Mouse (Mus musculus) liver, adult 2 months (tissue): ENCODE data around the gene 1500011B03Rik. TPM values are rescaled to one million over a fixed set of nuclear protein-coding genes. Genes with fewer than 3 reads are reported as not detected.

Experiments used
- DNase-seq: peaks from one replicate; pipeline ENCODE4 v3.0.0-alpha.2; 2011; ENCODE audit warnings: low read depth, low spot score; ENCODE audit errors: extremely low read depth
- H3K27ac ChIP-seq: fragments of 200-500 bp; replicated peaks from 2 replicates; pipeline ENCODE4 v1.5.1; 2012; ENCODE audit warnings: low read depth, mild to moderate bottlenecking, control low read depth, inconsistent platforms, low read length; ENCODE audit not compliant: insufficient read depth
- H3K27me3 ChIP-seq: fragments of 200-500 bp; 2 replicates; pipeline ENCODE4 v1.6.1; 2012; ENCODE audit warnings: mild to moderate bottlenecking, moderate library complexity, low read length, inconsistent platforms; ENCODE audit not compliant: control insufficient read depth, insufficient read depth
- H3K36me3 ChIP-seq: fragments of 200-500 bp; 2 replicates; pipeline ENCODE4 v1.6.1; 2012; ENCODE audit warnings: low read length, inconsistent platforms; ENCODE audit not compliant: control insufficient read depth, insufficient read depth
- H3K4me1 ChIP-seq: fragments of 200-500 bp; 2 replicates; pipeline ENCODE4 v1.6.1; 2011; ENCODE audit warnings: low read length; ENCODE audit not compliant: control insufficient read depth, insufficient read depth
- H3K4me3 ChIP-seq: fragments of 200-500 bp; 2 replicates; pipeline ENCODE4 v1.5.1; 2011; ENCODE audit warnings: low read depth, mild to moderate bottlenecking, control low read depth, low read length, moderate library complexity; ENCODE audit not compliant: insufficient read depth
- H3K79me2 ChIP-seq: fragments of 200-500 bp; 2 replicates; pipeline ENCODE4 v1.6.1; 2012; ENCODE audit warnings: inconsistent platforms, mild to moderate bottlenecking, low read length, moderate library complexity; ENCODE audit not compliant: control insufficient read depth, insufficient read depth
- H3K9ac ChIP-seq: fragments of 200-500 bp; 2 replicates; pipeline ENCODE4 v1.6.1; 2012; ENCODE audit warnings: low read depth, mild to moderate bottlenecking, control low read depth, inconsistent platforms, low read length
- CTCF ChIP-seq: fragments of 200-500 bp; IDR thresholded peaks from 2 replicates; pipeline ENCODE4 v1.5.1; 2011; ENCODE audit warnings: low read depth, low read length, control low read depth
- POLR2A ChIP-seq: fragments of 200-500 bp; IDR thresholded peaks from 2 replicates; pipeline ENCODE4 v1.6.1; 2011; ENCODE audit warnings: low read length, control low read depth; ENCODE audit not compliant: insufficient read depth; ENCODE audit errors: extremely low read depth
- WGBS: fragments of 180-500 bp; shearing (Covaris S2); methylation state at CpG from one replicate; pipeline ENCODE4 v1.1.7; 2018; 5-methylcytosine and 5-hydroxymethylcytosine counted together
- polyA plus RNA-seq: library from polyadenylated mRNA; depleted of rRNA; stranded (reverse); fragments of >200 nt; gene quantifications from 2 replicates; pipeline ENCODE4 v1.2.3, GENCODE M21; 2012
- total RNA-seq: library from RNA; depleted of rRNA; stranded (reverse); fragments of >200 nt; gene quantifications from 2 replicates; pipeline ENCODE4 v1.2.3, GENCODE M21; 2014

1500011B03Rik gene
- total and polyA plus RNA-seq, 2 experiments, result 2.0 to 4.2 TPM

DNA sequence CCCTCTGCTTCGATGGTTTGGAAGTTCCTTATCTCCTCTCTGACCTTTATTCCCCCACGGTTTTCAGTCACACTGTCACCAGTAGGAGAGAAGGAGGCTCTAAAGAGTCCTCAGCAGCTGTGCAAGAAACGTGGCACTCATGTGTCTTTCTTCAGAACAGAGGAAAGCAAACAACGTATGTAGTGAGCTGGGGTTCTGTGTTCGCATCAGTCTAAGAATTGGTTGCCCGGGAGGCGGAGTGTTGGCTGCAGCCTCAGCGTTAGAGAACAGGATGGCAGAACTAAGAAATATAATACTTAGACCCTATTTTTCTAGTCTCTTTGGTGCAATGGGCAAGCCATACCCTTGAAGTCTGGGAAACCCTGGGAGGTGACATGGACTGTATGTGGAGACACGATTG, 40.3 kb downstream of the 1500011B03Rik start:
- Histone ChIP-seq H3K9ac (no peak overlapping the region), H3K4me3 (no peak overlapping the region), H3K36me3 (no peaks in the 10 kb centered on the region), H3K27ac (no peak overlapping the region), H3K79me2 (peaks cover 37% of the 10 kb centered on the region), H3K27me3 (no peaks in the 10 kb centered on the region), H3K4me1 (peaks cover 3% of the 10 kb centered on the region; the same call in 1 of the 2 replicates)
- no peak for TF ChIP-seq CTCF
- 78% methylated on average over 9 of the region's 9 CpGs for WGBS
- DNase-seq, result no peak

GRCm38 (mm10) chr5:114780912-114781311, 42.4 kb downstream of the 1500011B03Rik start:
- 86% methylated on average over 7 of the region's 7 CpGs for WGBS

DNA sequence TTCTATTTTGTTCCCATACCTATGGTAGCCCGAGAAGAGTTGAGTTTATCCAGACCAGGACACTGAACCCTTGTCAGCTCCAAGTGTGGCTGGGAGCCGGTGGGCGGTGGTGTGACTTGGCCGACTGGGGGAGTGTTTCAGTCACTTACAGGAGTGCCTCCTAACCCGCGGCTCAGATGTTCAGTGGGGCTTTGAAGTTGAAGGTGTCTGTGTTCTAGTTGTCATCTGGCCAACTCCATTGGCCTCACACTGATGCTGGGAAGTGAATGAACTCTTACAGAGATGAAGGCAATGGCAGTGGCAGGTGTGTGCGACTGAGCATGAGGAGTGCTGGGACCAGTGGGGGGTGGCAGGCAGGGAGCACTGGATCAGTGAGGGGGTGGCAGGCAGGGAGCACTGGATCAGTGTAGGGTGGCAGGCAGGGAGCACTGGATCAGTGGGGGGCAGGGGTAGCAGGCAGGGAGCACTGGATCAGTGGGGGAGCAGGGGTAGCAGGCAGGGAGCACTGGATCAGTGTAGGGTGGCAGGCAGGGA, 43.2 kb downstream of the 1500011B03Rik start:
- no peak for DNase-seq
- H3K4me1 ChIP-seq, result peaks cover 6% of the 10 kb centered on the region
- no peak overlapping the region for H3K27ac ChIP-seq
- no peak overlapping the region for H3K4me3 ChIP-seq
- no peak for TF ChIP-seq CTCF
- no peak for TF ChIP-seq POLR2A
- H3K27me3 ChIP-seq, result no peaks in the 10 kb centered on the region
- WGBS, result 73% methylated on average over 7 of the region's 7 CpGs
- no peak overlapping the region for H3K9ac ChIP-seq
- peaks cover 49% of the 10 kb centered on the region for H3K79me2 ChIP-seq
- H3K36me3 ChIP-seq, result no peaks in the 10 kb centered on the region

More at GRCm38 (mm10) chr5:114780912-114781311, 42.4 kb downstream of the 1500011B03Rik start:
- Histone ChIP-seq H3K27me3 (no peaks in the 10 kb centered on the region), H3K4me1 (peaks cover 3% of the 10 kb centered on the region; the same call in 1 of the 2 replicates), H3K79me2 (peaks cover 45% of the 10 kb centered on the region), H3K4me3 (no peak overlapping the region), H3K9ac (no peak overlapping the region), H3K36me3 (no peaks in the 10 kb centered on the region), H3K27ac (no peak overlapping the region)
- TF ChIP-seq POLR2A (no peak), CTCF (no peak)
- no peak for DNase-seq

- no peak for TF ChIP-seq POLR2A
- TF ChIP-seq CTCF, result no peak
- Histone ChIP-seq H3K4me1 (peaks cover 10% of the 10 kb centered on the region), H3K4me3 (no peak overlapping the region), H3K79me2 (peaks cover 52% of the 10 kb centered on the region), H3K27ac (no peak overlapping the region), H3K9ac (no peak overlapping the region), H3K27me3 (no peaks in the 10 kb centered on the region), H3K36me3 (no peaks in the 10 kb centered on the region)
- WGBS, result 90% methylated on average over 7 of the region's 7 CpGs
- DNase-seq, result no peak
Measured at GRCm38 (mm10) chr5:114776174-114776573, 47.1 kb downstream of the 1500011B03Rik start.

DNA sequence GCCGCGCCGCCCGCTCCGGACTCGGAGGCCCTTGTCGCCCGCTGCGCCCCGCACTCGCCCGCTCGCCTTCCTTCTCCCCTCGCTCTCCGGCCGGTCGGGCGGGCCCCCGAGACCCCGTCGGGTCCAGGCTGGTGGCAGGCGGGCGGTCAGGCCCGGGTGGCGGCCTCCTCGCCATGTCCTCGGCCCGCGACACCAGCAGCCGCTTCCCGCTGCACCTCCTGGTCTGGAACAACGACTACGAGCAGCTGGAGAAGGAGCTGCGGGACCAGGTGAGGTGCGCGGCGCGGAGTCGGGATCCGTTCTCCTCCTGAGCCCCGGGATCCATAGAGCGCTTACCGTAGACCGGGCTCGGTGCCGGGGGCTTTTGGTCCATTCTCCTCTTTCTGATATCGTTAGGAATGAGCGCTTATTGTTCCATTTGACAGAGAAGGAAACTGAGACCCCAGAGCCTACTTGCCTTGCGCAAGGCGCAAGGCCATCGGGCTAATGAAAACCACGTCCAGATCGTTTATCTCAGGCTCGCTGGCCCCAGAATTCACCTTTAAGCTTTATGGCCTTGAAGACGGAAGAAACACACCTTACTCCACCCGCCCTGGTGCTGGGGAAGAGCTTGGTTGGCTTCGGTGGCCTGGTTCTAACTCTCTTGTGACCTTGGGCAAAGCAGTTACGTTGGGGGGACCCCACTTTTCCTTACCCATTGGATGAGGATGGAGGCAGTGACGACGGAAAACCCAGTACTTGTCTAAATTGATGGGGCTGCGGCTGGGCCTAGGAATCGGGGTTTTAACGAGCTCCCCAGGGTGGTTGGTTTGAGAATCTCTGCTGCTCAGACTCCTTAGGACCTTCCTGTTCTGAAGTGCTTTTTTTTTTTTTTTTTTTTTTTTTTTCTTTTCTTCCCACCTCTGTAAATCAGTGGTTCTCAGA, 48.0 kb downstream of the 1500011B03Rik start, which contains the start of gene Git2:
Gene Git2 (minus strand): TSS at position 462 of the 924 bp plus-strand sequence.
- peaks cover 10% of the 10 kb centered on the region for H3K4me1 ChIP-seq
- H3K27ac ChIP-seq, result peak within 1 kb of the TSS; percentile 74
- TF ChIP-seq CTCF (no peak), POLR2A (no peak)
- no peak for DNase-seq
- peaks cover 53% of the 10 kb centered on the region for H3K79me2 ChIP-seq
- no peaks in the 10 kb centered on the region for H3K36me3 ChIP-seq
- H3K9ac ChIP-seq, result peak within 1 kb of the TSS; percentile 77
- no peaks in the 10 kb centered on the region for H3K27me3 ChIP-seq
- 3% methylated on average over 58 of the region's 63 CpGs for WGBS
- H3K4me3 ChIP-seq, result peak within 1 kb of the TSS; percentile 57
